Mouse (Mus musculus) thymus, postnatal 0 days (tissue): ENCODE measurements around the gene Il2ra. TPM values are rescaled to one million over a fixed set of nuclear protein-coding genes. Genes with fewer than 3 reads are reported as not detected.

Source experiments
- DNase-seq: peaks from one replicate; pipeline ENCODE4 v3.0.0-alpha.2; 2015; ENCODE audit warnings: low spot score
- polyA plus RNA-seq: library from polyadenylated mRNA; unstranded; fragments of >200 nt; fragmentation: Nextera tagmentation; extraction: Ambion mirVana; gene quantifications from 2 replicates; pipeline ENCODE4 v1.2.1, GENCODE M21; 2015

Gene Il2ra
- polyA plus RNA-seq, 1 experiment from 2014 or later, result 46.0 TPM

DNA sequence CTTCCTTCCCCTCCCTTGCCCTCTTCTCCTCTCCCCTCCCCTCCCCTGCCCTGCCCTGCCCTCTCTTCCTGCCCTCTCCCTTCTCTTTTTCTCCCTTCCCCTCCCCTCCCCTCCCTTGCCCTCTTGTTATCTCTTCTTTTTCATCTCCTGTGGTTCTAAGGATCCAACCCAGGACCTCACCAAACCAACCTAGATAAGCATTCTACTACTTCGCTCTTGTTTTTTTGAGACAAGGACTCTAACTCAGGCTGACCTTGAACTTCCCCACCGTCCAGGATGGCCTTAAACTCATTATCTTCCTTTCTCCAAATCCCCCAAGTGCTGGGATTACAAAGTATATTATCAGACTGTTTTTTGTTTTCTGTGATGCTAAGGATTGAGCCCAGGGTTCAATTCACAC, 10.2 kb downstream of the Il2ra start:
- no peak for DNase-seq

DNA sequence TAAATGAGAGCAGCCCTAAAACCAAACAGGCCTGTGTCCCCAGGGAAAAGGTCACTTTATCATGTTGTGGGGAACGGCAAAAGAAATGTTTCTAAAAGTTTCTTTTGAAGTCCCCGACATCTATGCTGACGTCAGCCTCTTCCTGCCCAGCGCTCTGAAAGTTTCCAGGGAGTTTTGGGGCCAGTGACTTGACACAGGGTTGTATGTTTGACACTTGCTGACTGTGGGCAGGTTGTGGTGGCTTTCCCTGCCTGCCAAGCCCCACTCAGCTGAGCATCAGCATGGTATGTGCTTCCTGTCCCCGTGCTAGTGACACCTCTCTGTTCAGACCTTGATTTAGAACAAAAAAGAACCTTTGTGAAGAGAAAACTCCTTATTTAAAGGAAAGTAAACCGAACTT, 10.7 kb downstream of the Il2ra start:
- peak; percentile 89 for DNase-seq

DNA sequence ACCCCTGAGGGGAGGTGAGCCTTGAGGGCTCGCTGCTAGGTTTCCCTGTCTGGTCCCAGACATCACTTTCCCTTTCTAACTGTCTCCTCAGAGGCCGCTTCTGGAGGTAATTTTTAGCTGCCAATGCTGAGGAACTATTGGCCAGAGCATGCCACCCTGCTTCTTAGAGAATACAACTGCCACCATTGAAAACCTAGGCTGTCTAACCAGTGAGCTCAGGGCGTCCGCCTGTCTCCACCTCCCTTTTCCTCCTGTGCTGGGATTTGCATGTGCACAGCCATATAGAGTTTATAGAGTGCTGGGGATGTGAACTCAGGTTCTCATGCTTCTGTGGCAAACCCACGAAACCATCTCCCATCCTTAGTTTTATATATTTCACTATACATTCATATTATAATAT, 11.2 kb downstream of the Il2ra start:
- no peak for DNase-seq

DNA sequence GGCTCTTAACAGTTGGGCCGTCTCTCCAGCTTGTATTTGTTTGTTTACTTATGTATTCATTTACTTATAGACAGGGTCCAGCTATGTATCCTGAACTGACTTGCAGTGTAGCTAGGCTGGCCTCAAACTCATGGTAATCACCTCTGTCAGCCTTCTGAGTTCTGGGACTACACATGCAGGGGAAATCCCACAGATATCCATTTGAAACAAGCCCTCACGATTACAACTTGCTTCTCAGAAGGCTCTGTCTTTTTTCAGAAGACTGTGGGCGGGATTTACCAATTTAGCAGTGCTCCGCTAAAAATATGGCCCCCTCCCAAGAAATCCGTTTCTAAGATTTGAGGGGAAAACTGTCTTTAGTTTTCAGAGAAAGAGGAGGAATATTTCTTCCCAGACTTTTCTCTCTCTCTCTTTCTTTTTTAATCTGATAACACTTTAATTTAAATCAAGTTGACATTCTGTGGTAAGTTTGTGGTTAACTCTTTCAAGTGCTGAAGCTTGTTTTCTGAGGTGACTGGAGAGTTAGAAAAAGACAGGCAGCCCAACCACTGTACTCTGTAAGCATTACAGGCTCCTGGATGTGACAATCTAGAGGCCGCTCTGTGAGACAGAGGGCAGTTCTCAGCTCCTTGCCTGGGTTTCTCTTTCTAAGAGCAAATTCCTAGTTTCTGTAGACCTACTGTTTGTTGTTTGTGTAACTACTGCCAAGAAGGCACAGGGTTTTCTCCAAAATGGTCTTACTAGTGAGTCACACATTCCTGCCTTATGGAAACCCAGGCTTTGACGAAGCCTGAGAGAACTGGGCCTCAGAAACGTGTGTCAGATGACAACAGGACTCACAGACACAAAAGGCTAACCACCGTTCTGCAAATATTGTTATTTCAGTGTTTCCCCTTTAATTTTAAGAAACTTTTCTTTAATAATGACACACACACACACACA, 12.7 kb downstream of the Il2ra start:
- peak; percentile 58 for DNase-seq

DNA sequence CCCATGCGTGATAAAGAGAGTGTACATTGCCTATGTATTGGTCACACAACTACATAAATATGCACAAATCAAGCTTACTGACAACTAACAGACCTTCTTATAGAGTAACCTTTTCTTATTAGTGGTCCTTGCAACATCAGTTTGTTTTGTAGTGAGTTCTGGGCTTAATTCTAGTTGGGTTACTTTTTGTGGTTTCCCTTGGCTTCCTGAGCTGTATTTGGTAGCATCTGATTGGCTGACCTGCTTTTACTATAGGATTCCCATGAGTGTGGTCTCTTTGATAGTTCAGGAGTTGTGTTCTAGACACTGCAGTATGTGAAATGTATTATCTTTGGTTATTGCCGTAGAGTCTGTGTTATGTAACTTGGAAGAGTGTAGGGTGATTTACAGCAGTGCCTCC, 15.0 kb downstream of the Il2ra start:
- DNase-seq, result peak; percentile 86

DNA sequence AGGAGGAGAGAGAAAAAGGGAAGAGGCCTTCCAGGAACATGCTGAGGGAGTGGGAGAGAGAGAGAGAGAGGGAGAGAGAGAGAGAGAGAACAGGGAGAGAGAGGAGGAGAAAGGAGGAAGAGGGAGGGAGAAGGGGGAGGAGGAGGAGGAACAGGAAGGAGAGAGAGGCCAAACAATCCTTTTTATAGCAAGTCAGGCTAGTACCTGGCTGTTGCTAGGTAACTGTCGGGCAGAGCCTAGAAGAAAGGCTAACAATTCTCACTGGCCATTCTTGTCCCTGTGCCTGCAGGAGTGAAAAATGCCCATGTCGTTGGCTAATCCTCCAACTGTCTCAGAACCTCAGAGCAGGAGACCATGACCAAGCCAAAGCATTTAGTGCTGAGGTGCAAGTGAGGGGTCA, 16.7 kb downstream of the Il2ra start:
- DNase-seq, result no peak

- no peak for DNase-seq
Measured at GRCm38 (mm10) chr2:11662143-11662906, 19.7 kb downstream of the Il2ra start.

DNA sequence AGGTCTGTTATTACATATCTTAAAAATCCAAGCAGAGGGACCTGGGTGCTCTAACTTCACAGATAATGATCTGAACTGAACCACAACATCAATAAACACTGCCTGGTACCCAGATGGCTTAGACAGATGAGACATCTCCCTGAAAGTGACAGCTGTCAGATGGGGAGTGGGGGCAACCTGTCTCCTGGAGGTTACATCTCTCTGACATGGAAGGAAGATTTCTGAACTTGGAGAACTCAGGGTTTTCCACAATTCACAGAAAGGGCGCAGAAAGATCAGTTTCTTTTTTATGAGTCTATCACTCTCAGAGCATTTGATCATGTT, 20.3 kb downstream of the Il2ra start:
- DNase-seq, result peak; percentile 56

GRCm38 (mm10) chr2:11663961-11664360, 21.4 kb downstream of the Il2ra start:
- peak; percentile 93 for DNase-seq

GRCm38 (mm10) chr2:11664367-11664766, 21.8 kb downstream of the Il2ra start:
- DNase-seq, result peak; percentile 39

GRCm38 (mm10) chr2:11664806-11665205, 22.2 kb downstream of the Il2ra start:
- DNase-seq, result no peak

GRCm38 (mm10) chr2:11665326-11665725, 22.7 kb downstream of the Il2ra start:
- no peak for DNase-seq

DNA sequence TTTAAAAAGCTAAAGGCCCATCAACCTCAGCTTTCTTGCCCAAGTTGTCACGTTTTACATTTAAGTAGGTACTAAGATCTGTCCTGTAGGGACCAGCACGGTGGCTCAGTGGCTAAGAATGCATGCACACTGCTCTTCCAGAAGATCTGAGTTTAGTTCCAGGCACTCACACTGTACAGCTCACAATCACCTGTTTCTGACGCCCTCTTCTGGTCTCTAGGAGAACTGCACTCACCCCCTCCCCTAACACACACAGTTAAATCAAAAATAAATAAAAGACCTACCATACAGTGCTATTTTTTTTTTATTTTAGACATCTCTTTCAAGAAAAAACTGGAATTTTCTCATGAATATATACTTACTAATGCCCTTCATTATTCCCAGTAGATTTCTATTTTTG, 29.5 kb downstream of the Il2ra start:
- DNase-seq, result peak; percentile 80

DNA sequence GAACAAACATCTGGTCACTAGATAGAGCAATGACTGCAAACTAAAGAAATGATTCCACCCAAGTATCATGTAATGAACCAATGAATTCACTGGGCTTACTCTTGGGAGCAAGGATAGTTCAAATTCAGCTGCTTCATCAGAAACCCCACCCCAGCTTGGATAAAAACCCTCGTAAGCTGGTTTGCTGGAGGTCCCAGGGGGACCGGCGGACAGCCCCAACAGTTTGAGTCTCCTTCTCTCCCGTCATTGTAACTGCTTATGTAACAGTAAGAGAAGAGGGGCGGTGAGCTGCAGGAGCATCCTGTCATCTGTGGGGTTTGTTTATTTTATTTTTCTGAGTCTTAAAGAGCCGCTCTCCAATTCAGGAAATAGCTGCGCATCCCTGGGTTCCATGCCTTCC, 37.0 kb downstream of the Il2ra start:
- DNase-seq, result no peak

DNA sequence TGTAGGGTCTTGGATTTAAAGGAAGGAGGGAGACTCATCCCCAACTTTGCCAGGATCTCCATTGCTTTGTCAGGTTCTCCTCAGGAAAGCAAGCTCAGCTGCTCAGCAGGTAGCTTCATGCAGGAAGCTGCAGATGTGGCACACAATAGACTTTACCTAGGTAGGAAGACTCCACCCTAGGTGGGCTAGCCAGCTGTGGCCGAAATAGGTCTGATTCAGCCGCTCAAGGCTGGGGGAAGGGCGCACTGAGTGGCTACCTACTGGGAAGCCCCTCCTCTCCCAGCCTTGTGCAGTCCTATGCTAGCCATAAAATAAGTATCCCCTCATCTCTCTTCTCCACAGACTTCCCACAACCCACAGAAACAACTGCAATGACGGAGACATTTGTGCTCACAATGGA, 40.1 kb downstream of the Il2ra start:
- DNase-seq, result no peak

- no peak for DNase-seq
Measured at GRCm38 (mm10) chr2:11686512-11686911, 43.9 kb downstream of the Il2ra start.

GRCm38 (mm10) chr2:11687436-11687835, 44.8 kb downstream of the Il2ra start:
- peak; percentile 72 for DNase-seq

DNA sequence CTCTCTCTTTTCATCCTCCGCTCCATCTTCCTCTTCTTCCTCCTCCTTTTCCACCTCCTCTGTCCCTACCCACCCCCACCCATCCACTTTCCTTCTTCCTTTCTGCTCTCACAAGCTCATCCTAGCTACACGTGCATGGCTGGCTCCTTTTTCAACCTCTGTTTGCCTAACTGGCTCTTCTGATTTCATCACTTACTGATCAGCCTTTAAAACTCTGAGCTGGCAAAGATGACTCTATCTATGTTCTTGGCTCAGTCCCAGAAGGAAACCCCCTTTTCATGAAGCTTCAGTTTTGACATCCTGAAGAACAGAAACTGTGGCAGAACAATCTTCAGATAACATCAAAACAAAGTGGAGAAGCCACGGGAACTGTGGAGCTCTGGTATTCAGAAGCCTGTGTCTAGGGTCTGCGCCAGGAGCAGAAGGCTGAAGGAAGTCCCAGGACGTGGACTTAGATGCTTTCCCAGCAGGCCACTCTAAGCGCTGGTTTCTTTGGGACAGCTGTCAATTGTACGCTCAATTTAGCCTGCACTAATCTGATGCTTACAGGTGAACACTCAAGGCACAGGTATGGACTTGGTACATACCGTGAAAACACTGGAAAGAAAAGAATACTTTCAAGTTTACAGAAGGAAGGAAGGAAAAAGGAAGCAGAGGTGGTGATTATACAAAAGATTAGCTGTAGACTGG, 47.7 kb downstream of the Il2ra start:
- no peak for DNase-seq

DNA sequence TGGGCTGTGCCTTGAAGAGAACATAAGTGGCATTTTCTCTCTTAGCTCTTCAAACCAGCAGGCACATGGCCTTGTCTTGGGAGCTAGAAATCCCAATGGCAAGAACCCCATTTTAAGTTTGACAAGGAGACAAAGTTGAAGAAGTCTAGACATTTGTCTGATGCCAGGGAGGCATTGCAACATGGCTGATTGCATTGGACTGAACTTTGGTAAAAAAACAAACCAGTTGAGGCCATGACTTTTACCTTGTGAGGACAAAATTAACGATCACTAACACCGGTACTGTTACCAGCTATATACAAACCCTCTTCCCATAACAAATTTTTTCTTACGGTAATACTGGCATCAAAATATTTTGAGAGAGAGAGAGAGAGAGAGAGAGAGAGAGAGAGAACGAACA, 50.7 kb downstream of the Il2ra start:
- DNase-seq, result no peak

- no peak for DNase-seq
Measured at GRCm38 (mm10) chr2:11694104-11694503, 51.5 kb downstream of the Il2ra start.

GRCm38 (mm10) chr2:11695867-11696266, 53.3 kb downstream of the Il2ra start:
- DNase-seq, result no peak

DNA sequence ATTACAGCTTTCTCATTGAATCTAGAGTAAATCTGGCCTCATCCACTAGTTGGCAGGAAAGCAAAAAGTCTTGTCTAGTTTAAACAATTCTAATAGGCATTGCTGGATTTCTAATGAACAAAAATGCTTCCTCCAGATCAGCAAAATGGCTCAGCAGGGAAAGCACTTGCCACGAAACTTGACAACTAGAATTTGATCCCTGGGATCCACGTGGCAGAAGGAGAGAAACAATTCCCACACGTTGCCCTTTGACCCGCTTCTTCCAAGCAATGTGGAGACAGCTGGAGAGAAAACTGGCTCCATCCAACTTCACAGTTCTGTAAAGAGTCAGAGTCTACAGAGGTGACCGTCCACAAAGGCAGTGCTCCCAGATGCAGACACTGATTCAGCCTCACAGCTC, 56.4 kb downstream of the Il2ra start:
- no peak for DNase-seq
